Mouse (Mus musculus) limb, embryonic 15.5 days (tissue): ENCODE data around the gene Psmd2. TPM values are rescaled to one million over a fixed set of nuclear protein-coding genes. Genes with fewer than 3 reads are reported as not detected.

Experiments
- ATAC-seq: fragments of 200-750 bp; cut with Nextera tagmentation; 2 replicates; pipeline ENCODE4 v1.8.0; 2017; ENCODE audit warnings: low read depth, moderate TSS enrichment; ENCODE audit not compliant: insufficient number of reproducible peaks, low FRiP score, low TSS enrichment
- H3K27ac ChIP-seq: fragments of 300-500 bp; sonication (generic); 2 replicates; pipeline ENCODE4 v1.5.1; 2015; ENCODE audit warnings: moderate library complexity, mild to moderate bottlenecking, inconsistent platforms
- H3K27me3 ChIP-seq: fragments of 300-500 bp; sonication (generic); 2 replicates; pipeline ENCODE4 v1.6.1; 2015; ENCODE audit warnings: inconsistent platforms
- H3K36me3 ChIP-seq: fragments of 300-500 bp; sonication (generic); 2 replicates; pipeline ENCODE4 v1.6.1; 2015; ENCODE audit warnings: inconsistent platforms
- H3K4me1 ChIP-seq: fragments of 300-500 bp; sonication (generic); 2 replicates; pipeline ENCODE4 v1.6.1; 2015; ENCODE audit warnings: inconsistent platforms
- H3K4me2 ChIP-seq: fragments of 300-500 bp; sonication (generic); 2 replicates; pipeline ENCODE4 v1.6.1; 2015; ENCODE audit warnings: mild to moderate bottlenecking, inconsistent platforms
- H3K4me3 ChIP-seq: fragments of 300-500 bp; sonication (generic); 2 replicates; pipeline ENCODE4 v1.5.1; 2015; ENCODE audit warnings: mild to moderate bottlenecking, inconsistent platforms
- H3K9ac ChIP-seq: fragments of 300-500 bp; sonication (generic); 2 replicates; pipeline ENCODE4 v1.6.1; 2015; ENCODE audit warnings: inconsistent platforms
- H3K9me3 ChIP-seq: fragments of 300-500 bp; sonication (generic); 2 replicates; pipeline ENCODE4 v1.6.1; 2016; ENCODE audit warnings: inconsistent platforms
- WGBS: fragments of 180-500 bp; shearing (Covaris S2); methylation state at CpG from one replicate; pipeline ENCODE4 v1.1.7; 2015; 5-methylcytosine and 5-hydroxymethylcytosine counted together
- polyA plus RNA-seq: library from polyadenylated mRNA; unstranded; fragments of >200 nt; fragmentation: Nextera tagmentation; extraction: Ambion mirVana; gene quantifications from 2 replicates; pipeline ENCODE4 v1.2.1, GENCODE M21; 2015

Gene Psmd2
- 292 and 314 TPM in 2 replicates for polyA plus RNA-seq

DNA sequence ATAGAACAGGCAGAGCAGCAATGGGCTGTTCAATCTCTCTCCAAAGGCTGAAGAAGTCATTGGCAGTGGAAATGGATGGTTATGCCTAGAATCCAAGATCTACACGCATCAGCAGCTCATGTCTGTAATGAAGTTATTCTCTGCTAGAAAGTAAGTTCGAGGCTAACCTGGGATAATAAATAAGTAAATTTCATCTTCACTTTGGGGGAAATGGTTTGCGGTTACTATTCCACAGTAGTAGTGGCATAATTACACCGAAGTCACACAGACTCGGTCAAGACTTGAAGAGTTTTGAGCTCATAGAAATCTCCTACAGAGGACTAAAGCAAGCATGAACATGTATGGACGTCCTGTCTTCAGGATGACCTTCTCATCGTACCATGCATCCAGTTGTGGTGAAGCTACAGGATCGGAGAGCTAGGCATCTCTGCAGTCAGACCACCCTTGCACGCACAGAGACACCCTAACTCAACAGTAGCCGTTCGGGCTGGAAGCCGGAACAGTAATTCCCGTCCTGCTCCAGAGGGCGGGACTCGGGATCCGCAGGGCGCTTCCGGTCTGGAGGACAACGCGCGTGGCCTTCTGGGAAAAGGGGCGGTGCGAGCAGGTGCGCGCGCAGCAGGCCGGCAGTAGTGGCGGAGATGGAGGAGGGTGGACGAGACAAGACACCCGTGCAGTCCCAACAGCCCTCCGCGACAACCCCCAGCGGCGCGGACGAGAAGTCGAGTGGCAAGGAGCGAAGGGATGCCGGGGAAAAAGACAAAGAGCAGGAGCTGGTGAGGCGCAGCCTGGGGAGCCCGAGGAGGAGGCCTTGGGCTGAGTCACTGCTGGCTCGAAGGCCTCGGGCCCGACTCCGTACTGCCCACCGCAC, at the start of gene Psmd2:
TSS of gene Psmd2 (plus strand) at position 577 of the 871 bp plus-strand sequence.
- H3K9ac ChIP-seq: peak within 1 kb of the TSS; percentile 80
- WGBS: 2% methylated on average over 46 of the region's 46 CpGs
- ATAC-seq: peak; percentile 87

DNA sequence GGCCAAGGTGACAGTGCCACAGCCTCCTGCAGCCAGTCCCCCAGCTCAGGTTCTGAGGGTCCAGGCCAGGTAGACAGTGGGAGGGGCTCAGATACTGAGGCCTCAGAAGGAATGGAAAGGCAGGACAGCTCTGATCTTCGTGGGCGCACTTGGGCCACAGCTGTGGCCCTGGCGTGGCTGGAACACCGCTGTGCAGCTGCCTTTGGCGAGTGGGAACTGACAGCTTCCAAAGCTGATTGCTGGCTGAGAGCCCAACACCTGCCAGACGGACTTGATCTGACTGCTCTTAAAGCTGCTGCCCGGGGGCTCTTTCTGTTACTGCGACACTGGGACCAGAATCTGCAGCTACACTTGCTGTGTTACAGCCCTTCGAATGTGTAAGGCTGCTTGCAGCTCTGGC, 46.7 kb upstream of the Psmd2 start:
- Histone ChIP-seq H3K36me3 (peaks cover 40% of the 10 kb centered on the region), H3K9ac (no peak overlapping the region), H3K27ac (no peak overlapping the region), H3K4me2 (no peak overlapping the region), H3K4me1 (peaks cover 8% of the 10 kb centered on the region), H3K27me3 (no peaks in the 10 kb centered on the region), H3K9me3 (no peaks in the 10 kb centered on the region), H3K4me3 (no peak overlapping the region)
- 44% methylated on average over 9 of the region's 9 CpGs for WGBS
- ATAC-seq: no peak

More for the DNA sequence above, at the start of gene Psmd2:
- H3K27ac ChIP-seq: peak within 1 kb of the TSS; percentile 67
- H3K27me3 ChIP-seq: no peaks in the 10 kb centered on the region
- no peaks in the 10 kb centered on the region for H3K9me3 ChIP-seq
- H3K4me1 ChIP-seq: peaks cover 13% of the 10 kb centered on the region
- H3K4me2 ChIP-seq: peak within 1 kb of the TSS; percentile 76
- peaks cover 21% of the 10 kb centered on the region for H3K36me3 ChIP-seq
- peak within 1 kb of the TSS; percentile 74 for H3K4me3 ChIP-seq

DNA sequence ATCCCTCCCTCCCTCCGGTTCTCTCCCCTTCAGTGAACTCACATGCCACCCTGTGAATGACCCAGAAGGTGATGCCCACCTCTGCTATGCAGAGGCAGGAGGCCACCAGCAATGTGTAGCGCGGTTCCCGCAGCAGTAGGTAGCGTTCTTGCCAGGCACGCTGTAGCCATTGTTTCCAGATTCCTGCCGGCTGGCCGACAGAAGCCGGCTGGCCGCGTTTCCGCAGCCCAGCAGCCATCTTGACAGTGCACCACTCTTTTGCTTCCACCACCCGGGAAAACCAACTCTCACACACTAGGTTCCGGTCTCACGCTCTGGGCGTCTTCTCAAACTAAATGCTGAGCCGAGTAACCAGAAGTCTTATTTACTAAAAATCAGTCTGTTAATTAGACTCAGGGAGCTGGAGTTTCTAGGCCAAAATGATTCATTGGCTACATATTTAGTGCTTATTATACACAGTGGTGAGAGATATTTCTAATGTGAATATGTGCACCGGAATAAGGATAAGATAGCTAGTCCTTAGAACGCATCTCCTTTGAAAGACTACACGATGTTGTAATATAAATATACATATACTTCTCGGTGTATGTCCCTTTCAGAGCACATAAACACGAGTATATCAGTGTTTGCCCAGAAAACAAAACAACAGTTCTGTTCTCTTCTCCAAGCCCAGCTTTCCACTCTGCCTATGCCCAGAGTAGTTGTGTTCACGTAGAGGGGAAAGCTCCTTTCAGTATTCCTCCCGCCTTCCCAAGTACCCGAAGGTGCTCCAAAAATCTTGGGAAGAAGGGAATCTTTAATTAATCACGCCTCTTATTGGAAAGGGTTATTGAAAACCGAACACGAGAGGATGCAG, 40.7 kb upstream of the Psmd2 start:
- H3K4me1 ChIP-seq: peaks cover 9% of the 10 kb centered on the region
- peak overlapping the region; percentile 91 for H3K4me2 ChIP-seq
- under 1% methylated on average over 28 of the region's 28 CpGs for WGBS
- H3K9me3 ChIP-seq: no peaks in the 10 kb centered on the region
- H3K36me3 ChIP-seq: peaks cover 26% of the 10 kb centered on the region
- no peaks in the 10 kb centered on the region for H3K27me3 ChIP-seq
- peak overlapping the region; percentile 85 for H3K27ac ChIP-seq
- no peak; the same call in 1 of the 2 replicates for ATAC-seq
- H3K4me3 ChIP-seq: peak overlapping the region; percentile 58
- peak overlapping the region; percentile 61 for H3K9ac ChIP-seq

DNA sequence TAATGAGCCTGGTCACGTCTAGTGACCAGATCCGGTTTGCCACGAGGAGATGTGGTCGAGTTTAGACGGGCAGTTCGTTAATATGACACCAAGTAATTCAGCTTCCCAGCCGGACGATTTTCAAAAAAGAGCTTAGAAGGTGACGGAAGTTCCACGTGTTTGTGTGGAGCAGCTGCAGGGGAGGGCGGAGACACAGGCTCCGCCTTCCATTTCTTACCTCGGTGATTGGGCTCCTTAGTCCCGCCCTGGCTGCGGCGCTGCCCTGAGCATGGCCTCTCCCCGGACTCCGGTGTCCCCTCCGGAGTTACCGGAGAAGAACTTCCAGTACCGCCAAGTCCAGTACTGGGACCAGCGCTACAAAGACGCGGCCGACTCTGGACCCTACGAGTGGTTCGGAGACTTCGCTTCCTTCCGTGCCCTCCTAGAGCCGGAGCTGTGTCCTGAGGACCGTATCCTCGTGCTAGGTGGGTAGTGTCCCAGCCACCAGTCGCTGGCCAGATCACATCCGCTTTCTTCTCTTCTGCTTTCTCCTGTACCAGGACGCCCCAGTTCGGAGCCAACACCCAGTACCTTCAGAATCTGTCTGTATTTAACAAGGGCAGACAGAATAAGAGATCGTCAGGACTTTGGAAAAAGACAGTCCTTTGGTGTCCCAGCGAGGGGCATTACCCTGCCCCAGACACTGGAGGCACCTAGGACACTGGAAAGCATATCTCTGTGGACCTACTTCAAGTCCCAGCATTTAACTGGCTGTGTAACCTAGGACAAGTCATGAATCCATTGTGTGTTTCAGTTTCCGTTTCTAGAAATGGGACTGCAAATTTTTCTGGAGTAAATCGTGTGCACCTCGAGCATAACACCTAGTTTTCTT, 39.9 kb upstream of the Psmd2 start, which contains the start of the genes Eef1akmt4, Gm49333 and Alg3:
TSS of gene Eef1akmt4 (plus strand) at position 237 of the 871 bp plus-strand sequence.
TSS of gene Gm49333 (plus strand) at position 254 of the 871 bp plus-strand sequence.
TSS of gene Alg3 (minus strand) at position 379 of the 871 bp plus-strand sequence.
- H3K27me3 ChIP-seq: no peaks in the 10 kb centered on the region
- ATAC-seq: peak; percentile 94
- H3K4me3 ChIP-seq: peak within 1 kb of the TSS; percentile 58
- H3K36me3 ChIP-seq: peaks cover 17% of the 10 kb centered on the region
- no peaks in the 10 kb centered on the region for H3K9me3 ChIP-seq
- peak within 1 kb of the TSS; percentile 61 for H3K9ac ChIP-seq
- H3K4me1 ChIP-seq: peaks cover 9% of the 10 kb centered on the region
- peak within 1 kb of the TSS; percentile 85 for H3K27ac ChIP-seq
- peak within 1 kb of the TSS; percentile 91 for H3K4me2 ChIP-seq
- 2% methylated on average over 41 of the region's 41 CpGs for WGBS

DNA sequence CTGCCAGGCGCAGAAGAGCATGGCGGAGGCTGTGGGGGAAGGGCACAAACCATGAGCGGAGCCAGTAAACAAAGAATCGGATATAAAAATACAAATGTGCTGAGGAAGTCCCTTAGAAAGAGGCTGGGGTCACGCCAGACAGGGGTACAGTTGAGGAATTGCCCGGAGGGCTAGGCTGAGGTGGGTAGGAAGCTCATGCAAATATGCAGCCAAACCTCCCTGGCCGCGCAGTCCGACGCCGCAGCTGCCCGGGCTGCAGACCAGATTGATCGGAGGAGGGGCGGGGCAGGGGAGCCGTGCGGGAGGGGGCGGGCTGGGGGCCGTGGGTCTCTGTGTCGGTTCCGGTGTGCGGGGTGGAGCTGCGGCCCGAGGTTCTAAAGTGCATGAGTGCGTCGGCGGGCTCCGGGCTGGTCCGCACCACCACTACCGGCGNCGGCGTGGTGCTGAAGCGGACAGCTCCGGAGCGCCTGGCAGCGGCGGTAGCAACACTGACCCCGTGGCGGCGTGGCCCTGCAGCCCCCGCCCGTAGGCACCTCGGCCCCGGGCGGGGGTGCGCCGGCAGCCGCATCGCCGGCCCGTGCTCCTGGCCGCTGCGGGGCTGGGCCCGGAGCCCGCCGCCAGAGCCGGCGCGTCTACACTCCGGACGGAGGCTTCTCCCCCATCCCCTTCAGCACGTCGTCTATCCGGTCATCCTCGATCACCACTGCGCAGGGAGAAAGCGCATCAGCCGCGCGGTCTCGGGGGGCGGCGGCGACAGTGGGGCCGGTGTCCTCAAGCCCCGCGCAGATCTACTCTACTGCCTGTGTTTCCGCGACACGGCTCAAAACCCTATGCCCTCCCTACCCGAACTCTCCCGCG, 31.7 kb upstream of the Psmd2 start:
- ATAC-seq: no peak; the same call in 1 of the 2 replicates
- peaks cover 35% of the 10 kb centered on the region for H3K4me1 ChIP-seq
- 3% methylated on average over 74 of the region's 83 CpGs for WGBS
- H3K9ac ChIP-seq: no peak overlapping the region
- H3K4me3 ChIP-seq: peak overlapping the region; percentile 69
- H3K27me3 ChIP-seq: peaks cover 50% of the 10 kb centered on the region
- H3K27ac ChIP-seq: no peak overlapping the region
- peak overlapping the region; percentile 100 for H3K4me2 ChIP-seq
- H3K9me3 ChIP-seq: no peaks in the 10 kb centered on the region
- H3K36me3 ChIP-seq: peaks cover 7% of the 10 kb centered on the region

DNA sequence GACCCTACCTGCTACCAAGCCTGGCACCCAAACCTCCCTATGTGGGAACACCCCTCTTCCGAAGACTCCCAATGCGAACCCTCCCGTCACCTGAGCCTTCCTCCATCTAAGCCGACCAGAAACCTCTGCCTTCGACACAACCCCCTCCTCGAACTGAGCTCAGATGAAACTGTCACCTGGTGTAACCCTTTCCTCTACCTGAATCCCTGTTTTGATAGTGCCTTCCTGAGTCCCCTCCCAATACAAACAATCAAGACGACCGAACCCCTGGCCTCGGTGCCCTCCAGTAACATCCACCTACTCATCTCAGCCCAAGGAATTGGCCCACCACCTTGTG, 31.1 kb upstream of the Psmd2 start:
- Histone ChIP-seq H3K36me3 (peaks cover 7% of the 10 kb centered on the region), H3K27me3 (peaks cover 50% of the 10 kb centered on the region), H3K4me3 (peak overlapping the region; percentile 69), H3K4me2 (peak overlapping the region; percentile 100), H3K9ac (no peak overlapping the region), H3K9me3 (no peaks in the 10 kb centered on the region), H3K4me1 (peaks cover 35% of the 10 kb centered on the region), H3K27ac (no peak overlapping the region)
- under 1% methylated on average over 9 of the region's 9 CpGs for WGBS
- no peak for ATAC-seq

DNA sequence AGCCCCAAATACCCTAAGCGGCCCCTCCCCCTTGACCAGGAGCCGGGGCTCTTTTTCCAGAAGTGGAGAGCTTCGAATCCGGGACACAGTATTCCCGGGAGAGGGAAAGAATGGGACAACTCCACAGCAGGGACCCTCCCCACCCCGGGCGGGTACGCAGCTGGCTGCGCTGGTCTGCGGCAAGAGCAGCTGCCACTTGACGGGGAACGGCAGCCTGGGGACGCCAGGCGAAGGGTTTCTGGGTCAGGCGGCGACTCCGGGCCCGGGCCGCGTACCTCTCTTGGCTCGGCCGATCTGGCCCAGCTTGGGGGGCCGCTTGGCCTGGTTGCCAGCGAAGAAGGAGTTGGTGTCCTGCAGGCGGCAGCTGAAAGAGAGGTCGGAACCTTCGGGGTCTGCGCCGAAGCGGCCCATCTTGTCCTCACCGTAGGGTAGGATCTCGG, 30.7 kb upstream of the Psmd2 start:
- H3K4me2 ChIP-seq: peak overlapping the region; percentile 100
- no peaks in the 10 kb centered on the region for H3K9me3 ChIP-seq
- H3K27me3 ChIP-seq: peaks cover 50% of the 10 kb centered on the region
- no peak overlapping the region for H3K27ac ChIP-seq
- peak overlapping the region; percentile 69 for H3K4me3 ChIP-seq
- no peak; the same call in 1 of the 2 replicates for ATAC-seq
- WGBS: 0% methylated on average over 32 of the region's 32 CpGs
- H3K36me3 ChIP-seq: peaks cover 7% of the 10 kb centered on the region
- peak overlapping the region; percentile 54 for H3K9ac ChIP-seq
- H3K4me1 ChIP-seq: peaks cover 35% of the 10 kb centered on the region

DNA sequence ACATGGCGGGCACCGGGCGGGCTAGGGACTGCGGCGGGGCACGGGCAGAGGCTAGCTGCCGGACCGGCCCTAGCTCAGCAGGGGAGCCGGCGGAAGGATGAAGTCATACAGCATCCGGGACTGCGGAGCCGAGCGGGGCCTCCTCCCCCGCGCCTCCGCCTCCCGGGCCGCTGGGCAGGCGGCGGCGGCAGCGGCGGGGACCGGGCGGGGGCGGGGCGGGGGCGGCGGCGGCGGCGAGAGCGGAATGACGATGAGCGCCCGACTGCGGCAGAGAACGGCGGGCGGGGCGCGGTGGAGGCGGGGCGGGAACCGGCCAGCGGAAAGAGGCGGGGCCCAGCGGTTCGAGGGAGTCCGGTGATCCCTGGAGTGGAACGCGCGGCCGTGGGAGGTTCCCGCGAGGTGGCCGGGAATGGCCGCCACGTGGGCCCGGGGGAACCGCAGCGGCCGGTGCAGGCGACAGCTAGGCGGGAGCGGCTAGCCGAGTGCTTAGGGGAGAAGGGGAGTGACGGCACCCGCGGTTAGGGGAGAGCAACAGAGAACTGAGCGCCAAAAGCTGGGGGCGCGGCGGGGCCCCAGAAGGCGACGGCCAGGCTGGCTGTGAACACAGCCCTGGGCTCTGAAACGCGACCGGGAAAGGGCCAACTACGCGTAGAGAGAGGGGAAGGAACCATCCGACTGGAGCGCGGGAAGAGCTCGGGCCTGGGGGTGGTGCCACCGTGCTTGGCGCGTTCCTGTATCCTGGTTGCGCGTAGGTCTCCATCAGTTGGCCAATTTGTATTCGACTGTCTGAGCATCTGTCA, 30.1 kb upstream of the Psmd2 start, which contains the start of gene Camk2n2:
TSS of gene Camk2n2 (minus strand) at position 97 of the 800 bp plus-strand sequence.
- peak within 1 kb of the TSS; percentile 59; the same call in 1 of the 2 replicates for H3K27ac ChIP-seq
- no peaks in the 10 kb centered on the region for H3K9me3 ChIP-seq
- peaks cover 35% of the 10 kb centered on the region for H3K4me1 ChIP-seq
- H3K36me3 ChIP-seq: peaks cover 7% of the 10 kb centered on the region
- peak within 1 kb of the TSS; percentile 100 for H3K4me2 ChIP-seq
- under 1% methylated on average over 71 of the region's 92 CpGs for WGBS
- peaks cover 50% of the 10 kb centered on the region for H3K27me3 ChIP-seq
- peak; percentile 45; the same call in 1 of the 2 replicates for ATAC-seq
- peak within 1 kb of the TSS; percentile 54 for H3K9ac ChIP-seq
- H3K4me3 ChIP-seq: peak within 1 kb of the TSS; percentile 69

DNA sequence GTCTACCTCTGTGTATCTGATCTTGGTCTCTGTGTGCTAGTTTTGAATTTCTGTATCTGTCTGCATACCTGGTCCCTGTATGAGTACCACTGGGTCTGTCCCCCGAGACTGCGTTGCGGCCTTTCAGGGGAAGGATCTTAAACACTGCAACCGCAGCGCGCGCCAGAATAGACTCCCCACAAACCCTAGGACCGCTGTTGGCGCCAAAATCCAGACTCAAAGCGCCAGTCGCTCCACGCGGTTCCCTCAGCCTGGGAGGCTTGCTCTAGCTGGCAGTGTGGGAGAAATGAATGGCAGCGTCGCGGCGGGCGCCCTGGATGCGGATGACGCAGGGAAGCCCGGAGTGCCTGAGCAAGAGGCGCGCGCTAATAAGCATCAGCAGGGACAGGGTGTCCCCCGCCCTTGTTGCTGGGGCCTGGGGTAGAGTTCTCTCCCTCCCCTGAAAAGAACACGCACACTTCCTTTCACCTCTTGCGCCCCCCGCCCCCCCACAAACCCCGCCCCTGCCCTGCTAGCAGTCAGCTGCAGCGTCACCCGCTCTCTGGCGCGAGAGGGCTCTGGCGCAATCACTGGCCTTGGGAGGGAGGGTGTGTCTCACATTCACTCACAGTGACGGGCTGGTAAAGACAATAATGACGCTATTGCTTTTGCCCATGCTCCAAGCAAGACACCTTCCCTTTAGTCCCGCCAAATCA, 29.3 kb upstream of the Psmd2 start:
- H3K4me1 ChIP-seq: peaks cover 35% of the 10 kb centered on the region
- peak overlapping the region; percentile 48; the same call in 1 of the 2 replicates for H3K27ac ChIP-seq
- no peak for ATAC-seq
- WGBS: under 1% methylated on average over 37 of the region's 37 CpGs
- peak overlapping the region; percentile 100 for H3K4me2 ChIP-seq
- peak overlapping the region; percentile 54; the same call in 1 of the 2 replicates for H3K9ac ChIP-seq
- peaks cover 7% of the 10 kb centered on the region for H3K36me3 ChIP-seq
- H3K9me3 ChIP-seq: no peaks in the 10 kb centered on the region
- peak overlapping the region; percentile 69 for H3K4me3 ChIP-seq
- peaks cover 50% of the 10 kb centered on the region for H3K27me3 ChIP-seq
